Mouse (Mus musculus) cortical plate, adult 2 months (tissue): Measurements from ENCODE around the gene Xrn1. TPM values are rescaled to one million over a fixed set of nuclear protein-coding genes. Genes with fewer than 3 reads are reported as not detected.
"Not testable (repeated sequence)": the region's sequence is repeated elsewhere in the genome, so short reads cannot be mapped to it uniquely, and the experiment has no call there.

Source experiments
- H3K27ac ChIP-seq: fragments of 200-500 bp; 2 replicates; pipeline ENCODE4 v1.5.1; 2012; ENCODE audit warnings: low read length, control low read depth, inconsistent platforms; ENCODE audit not compliant: insufficient read depth
- H3K4me1 ChIP-seq: fragments of 200-500 bp; 2 replicates; pipeline ENCODE4 v1.6.1; 2011; ENCODE audit warnings: low read length; ENCODE audit not compliant: control insufficient read depth, insufficient read depth
- H3K4me3 ChIP-seq: fragments of 200-500 bp; 2 replicates; pipeline ENCODE4 v1.5.1; 2011; ENCODE audit warnings: mild to moderate bottlenecking, low read length, control low read depth; ENCODE audit not compliant: insufficient read depth
- CTCF ChIP-seq: fragments of 200-500 bp; IDR thresholded peaks from 2 replicates; pipeline ENCODE4 v1.5.1; 2011; ENCODE audit warnings: mild to moderate bottlenecking, control low read depth, low read length; ENCODE audit not compliant: insufficient read depth; ENCODE audit errors: extremely low read depth
- POLR2A ChIP-seq: fragments of 200-500 bp; IDR thresholded peaks from 2 replicates; pipeline ENCODE4 v1.6.1; 2011; ENCODE audit warnings: mild to moderate bottlenecking, low read length, control low read depth; ENCODE audit not compliant: insufficient read depth; ENCODE audit errors: extremely low read depth
- polyA plus RNA-seq: library from polyadenylated mRNA; depleted of rRNA; stranded (reverse); fragments of >200 nt; gene quantifications from 2 replicates; pipeline ENCODE4 v1.2.3, GENCODE M21; 2012; rRNA removed

Xrn1 gene
- polyA plus RNA-seq = 11.5 and 12.5 TPM in 2 replicates

GRCm38 (mm10) chr9:95954585-95955461 is at the start of gene Xrn1:
TSS of gene Xrn1 (plus strand) at chr9:95954760.
- peak within 1 kb of the TSS; percentile 20; the same call in 1 of the 2 replicates for H3K27ac ChIP-seq
- peaks cover 5% of the 10 kb centered on the region; the same call in 1 of the 2 replicates for H3K4me1 ChIP-seq
- peak within 1 kb of the TSS; percentile 78 for H3K4me3 ChIP-seq
- TF ChIP-seq CTCF (no peak), POLR2A (peak; percentile 73)

- no peak overlapping the region for H3K27ac ChIP-seq
- TF ChIP-seq CTCF (no peak), POLR2A (no peak)
These were observed 21.7 kb upstream of the Xrn1 start for GRCm38 (mm10) chr9:95932855-95933254.

DNA sequence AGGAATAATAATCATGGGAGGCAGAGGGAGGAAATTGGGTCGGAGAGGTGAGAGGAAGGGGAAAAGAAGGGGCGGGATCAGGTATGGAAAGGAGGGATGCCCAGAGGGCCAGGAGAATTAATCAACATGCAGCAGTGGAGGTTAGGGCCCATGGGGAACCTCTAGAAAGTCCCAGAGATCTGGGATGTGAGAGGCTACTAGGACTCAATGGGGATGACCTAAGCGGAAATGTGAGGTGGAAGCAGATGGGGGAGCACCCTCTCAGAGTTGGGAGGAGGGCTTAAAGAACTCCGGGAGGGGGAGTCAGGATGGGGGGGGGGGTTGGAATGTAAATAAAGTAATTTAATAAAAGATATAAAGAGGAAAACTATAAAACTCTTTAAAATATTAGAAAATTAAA is 902 bp upstream of the Xrn1 start:
- no peak for TF ChIP-seq POLR2A
- TF ChIP-seq CTCF = no peak
- Histone ChIP-seq H3K4me3 (peak overlapping the region; percentile 78; the same call in 1 of the 2 replicates), H3K27ac (no peak overlapping the region), H3K4me1 (peaks cover 5% of the 10 kb centered on the region; the same call in 1 of the 2 replicates)

More at GRCm38 (mm10) chr9:95932855-95933254, 21.7 kb upstream of the Xrn1 start:
- Histone ChIP-seq H3K4me1 (no peaks in the 10 kb centered on the region), H3K4me3 (no peak overlapping the region)

DNA sequence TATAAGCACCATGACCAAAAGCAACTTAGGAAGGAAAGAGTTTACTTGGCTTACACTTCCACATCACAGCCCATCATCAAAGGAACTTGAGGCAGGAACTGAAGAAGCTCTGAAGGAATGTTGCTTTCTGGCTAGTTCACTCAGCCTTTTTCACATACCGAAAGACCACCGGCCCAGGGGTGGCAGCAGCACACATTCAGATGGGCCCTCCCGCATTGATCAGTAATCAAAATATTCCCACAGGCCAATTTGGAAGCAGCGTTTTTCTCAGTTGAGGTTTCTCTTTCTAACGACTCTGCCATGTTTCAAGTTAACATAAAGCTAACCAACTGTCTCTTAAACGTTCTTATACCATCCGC is 355 bp upstream of the Xrn1 start:
- TF ChIP-seq CTCF (no peak), POLR2A (no peak)
- peaks cover 5% of the 10 kb centered on the region; the same call in 1 of the 2 replicates for H3K4me1 ChIP-seq
- 0 out of 2 replicates have a peak overlapping the region, but pooled peaks have one; percentile 3 for H3K27ac ChIP-seq
- H3K4me3 ChIP-seq = peak overlapping the region; percentile 78

GRCm38 (mm10) chr9:95957611-95958010 is 3.1 kb downstream of the Xrn1 start:
- peaks cover 5% of the 10 kb centered on the region; the same call in 1 of the 2 replicates for H3K4me1 ChIP-seq
- TF ChIP-seq POLR2A = no peak
- TF ChIP-seq CTCF = no peak
- H3K4me3 ChIP-seq = no peak overlapping the region
- H3K27ac ChIP-seq = no peak overlapping the region

- Histone ChIP-seq H3K4me3 (no peak overlapping the region), H3K27ac (no peak overlapping the region), H3K4me1 (peaks cover 5% of the 10 kb centered on the region; the same call in 1 of the 2 replicates)
- TF ChIP-seq CTCF (no peak), POLR2A (no peak)
These were observed 3.6 kb downstream of the Xrn1 start for GRCm38 (mm10) chr9:95958041-95958730.

DNA sequence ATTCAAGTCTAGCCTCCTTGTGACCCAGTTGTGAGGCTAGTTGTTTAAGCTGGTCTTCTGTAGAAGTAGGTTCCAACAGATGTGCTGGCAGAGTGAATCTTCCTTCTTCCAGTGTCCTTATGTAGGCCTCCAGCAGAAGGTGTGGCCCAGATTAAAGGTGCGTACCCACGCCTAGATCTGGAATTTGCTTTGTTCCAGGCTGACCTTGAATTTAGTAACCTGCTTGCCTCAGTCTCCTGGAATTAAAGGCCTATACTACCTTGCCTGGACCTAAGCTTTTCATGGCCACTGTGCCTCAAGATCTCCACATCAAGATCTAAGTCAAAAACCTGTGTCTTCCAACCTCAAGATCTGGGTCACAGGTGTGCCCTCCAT is 4.2 kb downstream of the Xrn1 start:
- not testable (repeated sequence) for H3K4me1 ChIP-seq, H3K27ac ChIP-seq, H3K4me3 ChIP-seq

DNA sequence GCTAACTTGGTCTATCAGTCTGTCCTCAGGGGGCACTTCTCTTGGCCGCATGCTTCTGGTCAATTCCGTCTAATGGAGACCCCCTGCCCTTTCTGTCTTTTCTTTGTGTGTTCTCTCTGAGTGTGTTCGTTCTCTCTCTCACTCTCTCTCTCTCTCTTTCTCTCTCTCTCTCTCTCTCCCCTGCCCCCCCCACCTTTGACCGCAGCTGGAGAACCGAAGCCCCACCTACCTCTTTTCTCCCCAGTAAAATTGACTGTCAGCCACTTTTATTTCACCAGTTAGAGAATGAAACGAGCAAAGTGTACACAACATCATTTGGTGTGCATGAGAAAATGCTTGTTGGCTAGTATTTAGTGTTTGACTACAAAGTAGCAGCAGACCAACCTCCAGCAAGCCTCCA is 4.7 kb downstream of the Xrn1 start:
- TF ChIP-seq POLR2A (no peak), CTCF (no peak)
- H3K4me3 ChIP-seq = no peak overlapping the region
- H3K4me1 ChIP-seq = peaks cover 4% of the 10 kb centered on the region; the same call in 1 of the 2 replicates
- H3K27ac ChIP-seq = no peak overlapping the region

DNA sequence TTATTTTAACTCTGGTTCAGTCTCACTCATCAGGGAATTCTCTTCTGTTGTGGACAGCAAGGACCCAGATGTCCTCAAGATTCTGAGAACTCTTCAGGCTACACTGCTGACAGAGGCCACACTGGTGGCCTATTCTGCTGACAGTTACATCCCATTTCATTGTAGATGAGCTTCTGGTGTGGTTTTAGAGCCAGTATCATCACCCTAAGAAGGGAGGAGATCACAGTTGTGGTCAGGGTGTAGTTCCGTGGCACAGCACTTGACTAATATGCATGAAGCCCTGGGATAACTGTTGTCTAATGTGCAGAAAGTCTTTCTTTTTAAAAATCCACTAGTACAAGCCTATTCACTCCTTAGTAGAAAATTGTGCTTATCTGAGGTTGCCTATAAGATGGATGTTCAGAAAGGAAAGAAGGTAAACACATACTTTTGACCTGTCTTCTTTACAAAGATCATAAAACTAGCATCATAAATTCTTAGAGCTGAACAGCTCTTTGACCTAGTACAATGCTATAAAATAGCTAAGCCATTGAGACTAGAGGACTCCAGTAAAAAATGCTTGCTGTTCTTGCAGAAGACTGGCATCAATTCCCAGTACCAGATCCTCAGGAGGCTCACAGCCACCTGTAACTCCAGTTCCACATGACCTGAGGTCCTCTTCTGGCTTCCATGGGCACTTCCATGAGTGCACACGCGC is 5.3 kb downstream of the Xrn1 start:
- Histone ChIP-seq H3K27ac (no peak overlapping the region), H3K4me1 (peaks cover 4% of the 10 kb centered on the region; the same call in 1 of the 2 replicates), H3K4me3 (no peak overlapping the region)
- TF ChIP-seq POLR2A = no peak
- no peak for TF ChIP-seq CTCF

DNA sequence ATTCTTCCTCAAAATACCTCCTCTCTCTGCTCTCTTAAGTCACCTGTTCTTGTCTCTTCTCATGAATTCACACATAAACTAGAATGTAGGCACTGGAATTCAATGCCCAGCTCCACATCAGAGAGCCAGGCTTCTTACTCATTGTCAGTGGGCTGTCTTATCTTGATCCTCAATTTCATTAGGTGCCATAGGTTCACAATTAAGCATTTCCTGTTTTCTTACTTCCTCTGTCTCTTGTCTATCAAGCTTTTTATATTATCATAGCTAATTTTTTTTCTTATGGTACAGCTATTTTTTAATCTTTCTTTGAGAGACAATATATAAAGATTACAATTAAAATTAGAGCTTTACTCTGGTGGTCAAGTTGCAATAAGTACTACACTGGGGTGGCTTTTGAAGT is 6.5 kb downstream of the Xrn1 start:
- Histone ChIP-seq H3K4me3 (no peak overlapping the region), H3K4me1 (peaks cover 4% of the 10 kb centered on the region; the same call in 1 of the 2 replicates), H3K27ac (no peak overlapping the region)
- TF ChIP-seq CTCF (no peak), POLR2A (no peak)
